Mouse (Mus musculus) ES-Bruce4 (cell line): ENCODE results near the gene Odf4. TPM values are rescaled to one million over a fixed set of nuclear protein-coding genes. Genes with fewer than 3 reads are reported as not detected.

Source experiments
- H3K27ac ChIP-seq: 2 replicates; pipeline ENCODE4 v1.5.1; 2012; ENCODE audit warnings: low read length, inconsistent platforms; ENCODE audit not compliant: insufficient read depth
- H3K27me3 ChIP-seq: 2 replicates; pipeline ENCODE4 v1.6.1; 2012; ENCODE audit warnings: mild to moderate bottlenecking, low read length, inconsistent platforms; ENCODE audit not compliant: control insufficient read depth, poor library complexity, insufficient read depth, severe bottlenecking
- H3K36me3 ChIP-seq: 2 replicates; pipeline ENCODE4 v1.6.1; 2012; ENCODE audit warnings: inconsistent platforms, mild to moderate bottlenecking, low read length, moderate library complexity; ENCODE audit not compliant: control insufficient read depth, poor library complexity, insufficient read depth, severe bottlenecking
- H3K4me1 ChIP-seq: one replicate; pipeline ENCODE4 v1.8.1; 2011; ENCODE audit warnings: low read length; ENCODE audit not compliant: control insufficient read depth, insufficient read depth
- H3K4me3 ChIP-seq: 2 replicates; pipeline ENCODE4 v1.5.1; 2011; ENCODE audit warnings: low read depth, mild to moderate bottlenecking, low read length
- H3K9ac ChIP-seq: 2 replicates; pipeline ENCODE4 v1.6.1; 2012; ENCODE audit warnings: low read depth, mild to moderate bottlenecking, inconsistent platforms; ENCODE audit not compliant: poor library complexity, severe bottlenecking
- H3K9me3 ChIP-seq: replicated peaks from 2 replicates; pipeline ENCODE4 v1.6.1; 2012; ENCODE audit warnings: mild to moderate bottlenecking, low read length, inconsistent platforms; ENCODE audit not compliant: control insufficient read depth, poor library complexity, insufficient read depth, severe bottlenecking
- CTCF ChIP-seq: IDR thresholded peaks from one replicate; pipeline ENCODE4 v1.8.1; 2011; ENCODE audit warnings: low read depth, low read length
- EP300 ChIP-seq: IDR thresholded peaks from 2 replicates; pipeline ENCODE4 v1.6.1; 2011; ENCODE audit warnings: low read depth, low read length; ENCODE audit not compliant: insufficient read depth
- POLR2A ChIP-seq: IDR thresholded peaks from one replicate; pipeline ENCODE4 v1.8.1; 2011; ENCODE audit warnings: low read length; ENCODE audit not compliant: insufficient read depth
- polyA plus RNA-seq: library from polyadenylated mRNA; stranded (reverse); fragments of >200 nt; gene quantifications from 2 replicates; pipeline ENCODE4 v1.2.4, GENCODE M21; 2011; ENCODE audit warnings: low read depth; ENCODE audit not compliant: missing spikeins, insufficient read depth, insufficient read length

Gene Odf4
- polyA plus RNA-seq, 1 experiment, result not detected

GRCm38 (mm10) chr11:68890625-68891024 is 36.3 kb downstream of the Odf4 start:
- no peaks in the 10 kb centered on the region for H3K9me3 ChIP-seq
- no peak overlapping the region for H3K27ac ChIP-seq

GRCm38 (mm10) chr11:68888653-68889052 is 38.2 kb downstream of the Odf4 start:
- H3K27ac ChIP-seq, result no peak overlapping the region
- no peak overlapping the region for H3K4me3 ChIP-seq
- no peak for TF ChIP-seq CTCF
- TF ChIP-seq EP300, result no peak
- TF ChIP-seq POLR2A, result no peak
- H3K9me3 ChIP-seq, result no peaks in the 10 kb centered on the region
- H3K9ac ChIP-seq, result no peak overlapping the region
- H3K4me1 ChIP-seq, result no peaks in the 10 kb centered on the region
- no peaks in the 10 kb centered on the region for H3K36me3 ChIP-seq
- no peaks in the 10 kb centered on the region for H3K27me3 ChIP-seq

More at GRCm38 (mm10) chr11:68890625-68891024, 36.3 kb downstream of the Odf4 start:
- no peaks in the 10 kb centered on the region for H3K27me3 ChIP-seq
- H3K36me3 ChIP-seq, result no peaks in the 10 kb centered on the region
- H3K4me1 ChIP-seq, result no peaks in the 10 kb centered on the region
- H3K9ac ChIP-seq, result no peak overlapping the region
- H3K4me3 ChIP-seq, result no peak overlapping the region
- TF ChIP-seq CTCF, result no peak
- no peak for TF ChIP-seq POLR2A
- TF ChIP-seq EP300, result no peak

- H3K4me3 ChIP-seq, result no peak within 1 kb of the TSS
- H3K27ac ChIP-seq, result no peak within 1 kb of the TSS
- no peaks in the 10 kb centered on the region for H3K4me1 ChIP-seq
- TF ChIP-seq POLR2A (no peak), CTCF (no peak), EP300 (no peak)
- H3K36me3 ChIP-seq, result no peaks in the 10 kb centered on the region
- no peaks in the 10 kb centered on the region for H3K27me3 ChIP-seq
- H3K9me3 ChIP-seq, result no peaks in the 10 kb centered on the region
- H3K9ac ChIP-seq, result no peak within 1 kb of the TSS
Observed at GRCm38 (mm10) chr11:68888253-68888652, 38.6 kb downstream of the Odf4 start, which contains the start of gene Rnf222. Rnf222 (plus strand) TSS chr11:68888553.

- no peaks in the 10 kb centered on the region for H3K9me3 ChIP-seq
- H3K4me3 ChIP-seq, result no peak overlapping the region
- no peak for TF ChIP-seq POLR2A
- no peak for TF ChIP-seq CTCF
- TF ChIP-seq EP300, result no peak
- no peaks in the 10 kb centered on the region for H3K4me1 ChIP-seq
- no peaks in the 10 kb centered on the region for H3K27me3 ChIP-seq
- no peak overlapping the region for H3K9ac ChIP-seq
- H3K27ac ChIP-seq, result no peak overlapping the region
- no peaks in the 10 kb centered on the region for H3K36me3 ChIP-seq
Observed at GRCm38 (mm10) chr11:68886091-68886490, 40.8 kb downstream of the Odf4 start.

GRCm38 (mm10) chr11:68884368-68884767 is 42.5 kb downstream of the Odf4 start:
- Histone ChIP-seq H3K9me3 (no peaks in the 10 kb centered on the region), H3K27ac (no peak overlapping the region), H3K4me3 (no peak overlapping the region), H3K36me3 (no peaks in the 10 kb centered on the region), H3K4me1 (no peaks in the 10 kb centered on the region), H3K9ac (no peak overlapping the region), H3K27me3 (no peaks in the 10 kb centered on the region)
- no peak for TF ChIP-seq EP300
- TF ChIP-seq CTCF, result no peak
- TF ChIP-seq POLR2A, result no peak

GRCm38 (mm10) chr11:68883843-68884242 is 43.0 kb downstream of the Odf4 start:
- Histone ChIP-seq H3K4me1 (no peaks in the 10 kb centered on the region), H3K9me3 (no peaks in the 10 kb centered on the region), H3K9ac (no peak overlapping the region), H3K4me3 (no peak overlapping the region), H3K27ac (no peak overlapping the region), H3K27me3 (no peaks in the 10 kb centered on the region), H3K36me3 (no peaks in the 10 kb centered on the region)
- TF ChIP-seq EP300 (no peak), POLR2A (no peak), CTCF (no peak)
